Comparison of ENCODE assay signal across 13 mouse cellular contexts in the genomic region with DNA sequence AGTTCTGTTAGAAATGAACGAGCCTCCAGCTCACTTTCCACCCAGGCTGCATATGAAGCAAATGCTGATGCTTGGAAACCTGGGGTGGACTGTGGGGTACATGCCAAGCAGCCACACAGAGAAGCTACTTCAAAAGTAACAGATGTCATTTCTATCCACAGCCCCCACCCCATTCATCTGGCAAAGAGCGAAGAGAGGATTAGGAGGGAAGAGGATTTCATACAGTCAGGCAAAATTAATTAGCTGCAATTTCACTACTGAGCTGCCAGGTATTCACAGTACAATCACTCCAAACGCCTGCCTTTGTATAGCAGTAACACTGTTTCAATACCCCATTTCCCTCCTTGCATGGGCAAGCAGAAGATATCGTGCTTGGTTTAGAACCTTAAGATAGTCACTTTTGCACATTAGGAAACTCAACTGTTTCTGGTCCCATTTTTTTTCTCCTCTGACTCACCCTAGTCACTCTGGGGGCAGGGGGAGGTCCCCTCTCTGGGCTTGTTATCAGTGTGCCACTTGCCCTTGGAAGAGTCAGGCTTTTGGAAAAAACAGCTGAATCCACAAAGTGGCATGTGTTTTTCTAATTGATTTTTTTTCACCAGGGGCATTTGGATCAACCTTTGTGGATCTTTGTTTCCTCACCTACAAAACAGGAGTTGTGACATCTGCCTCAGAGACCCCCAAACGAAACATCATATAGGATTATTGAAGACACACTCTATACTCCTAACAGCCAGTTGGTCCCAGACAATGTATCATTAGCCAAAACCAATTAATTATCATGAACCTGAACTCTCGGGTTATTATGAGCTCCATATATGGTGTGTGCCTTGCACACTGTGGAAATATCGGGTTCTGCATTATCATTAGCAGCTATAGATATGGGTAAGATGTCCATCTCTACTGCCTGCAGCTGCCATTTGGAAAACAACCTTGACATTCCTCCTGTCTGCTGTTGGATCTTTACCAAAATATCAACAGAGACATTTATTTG.
A peak's percentile ranks its signal among the peaks of the same experiment; 100 is the strongest.
DNase-seq lines count a peak whose midpoint lies in the region.
"Had no signal": no experiment of that assay in that cellular context is flagged by ENCODE, and none has a peak within 500 bp of the region (broad histone marks: within the 10 kb centered on the region; RNA-seq: fewer than 3 reads in every experiment).

No protein-coding gene starts in this region.

- intact Hi-C loops in gastrocnemius, postnatal 36 days (cut with DNase I) = no loop called here

- DNase-seq in cerebellum, postnatal 14 days = peak; percentile 40 to 47
- no peak for DNase-seq in cerebellum, adult 9-10 months
- DNase-seq in ovary, adult 18-20 months (ENCODE audit: low spot score) = peak; percentile 44
- DNase-seq in ovary, postnatal 36 days (ENCODE audit: low spot score) = no peak
- peak; percentile 36 to 56 for DNase-seq in layer of hippocampus, postnatal 10 days (ENCODE audit: low spot score in 2 of 2)
- no peak for DNase-seq in frontal cortex, postnatal 36 days (ENCODE audit: low spot score in 2 of 2)
- DNase-seq in frontal cortex, postnatal 14 days (ENCODE audit: low spot score in 2 of 2) = no peak
- no peak for DNase-seq in gastrocnemius, postnatal 36 days
- DNase-seq: heart, adult 2 months; kidney, adult 18-20 months; kidney, postnatal 36 days; lung, adult 2 months; spleen, adult 18-20 months had no signal

Comparison
In these comparisons a context has a peak if more than half of its experiments do, and no peak if none do; other contexts are left out.
1. DNase-seq: peak in cerebellum, postnatal 14 days (2 of 2), ovary, adult 18-20 months (single experiment) and layer of hippocampus, postnatal 10 days (2 of 2); none in cerebellum, adult 9-10 months (single experiment), ovary, postnatal 36 days (single experiment), frontal cortex, postnatal 36 days (0 of 2), frontal cortex, postnatal 14 days (0 of 2) and gastrocnemius, postnatal 36 days (0 of 2).